Mouse (Mus musculus) liver, embryonic 14.5 days (tissue): ENCODE results near the gene Aaas. TPM values are rescaled to one million over a fixed set of nuclear protein-coding genes. Genes with fewer than 3 reads are reported as not detected.
A peak's percentile ranks its signal among the peaks of the same experiment; 100 is the strongest.
"Not testable (repeated sequence)": the region's sequence is repeated elsewhere in the genome, so short reads cannot be mapped to it uniquely, and the experiment has no call there.

ENCODE experiments used
- ATAC-seq: fragments of 200-750 bp; cut with Nextera tagmentation; 2 replicates; pipeline ENCODE4 v1.8.0; 2017; ENCODE audit warnings: moderate number of reproducible peaks, mild to moderate bottlenecking, moderate library complexity; ENCODE audit not compliant: insufficient read depth
- DNase-seq, 3 experiments: peaks; one replicate each; pipeline ENCODE4 v3.0.0-alpha.2; 2012 to 2013; ENCODE audit warnings: low read depth in 3 of 3, low spot score in 3 of 3
- H3K27ac ChIP-seq: fragments of 300-500 bp; sonication (generic); 2 replicates; pipeline ENCODE4 v1.5.1; 2014; ENCODE audit warnings: moderate library complexity, mild to moderate bottlenecking, control low read depth, inconsistent platforms
- H3K27me3 ChIP-seq: fragments of 300-500 bp; sonication (generic); 2 replicates; pipeline ENCODE4 v1.6.1; 2014; ENCODE audit warnings: mild to moderate bottlenecking, low read length, moderate library complexity; ENCODE audit not compliant: control insufficient read depth, insufficient read depth
- H3K36me3 ChIP-seq: fragments of 300-500 bp; sonication (generic); replicated peaks from 2 replicates; pipeline ENCODE4 v1.6.1; 2014; ENCODE audit warnings: low read depth; ENCODE audit not compliant: control insufficient read depth, insufficient read depth
- H3K4me1 ChIP-seq, 2 experiments: fragments of 200-500 bp in 1 of 2; fragments of 300-500 bp in 1 of 2; sonication (generic) in 1 of 2; replicated peaks; 2 replicates each; pipeline ENCODE4 v1.6.1; 2012 to 2014; ENCODE audit warnings: antibody characterized with exemption in 1 of 2, inconsistent platforms in 1 of 2, low read length in 1 of 2; ENCODE audit not compliant: control insufficient read depth in 2 of 2, insufficient read depth in 2 of 2
- H3K4me2 ChIP-seq: fragments of 300-500 bp; sonication (generic); 2 replicates; pipeline ENCODE4 v1.6.1; 2014; ENCODE audit warnings: low read depth, mild to moderate bottlenecking, control low read depth, moderate library complexity
- H3K4me3 ChIP-seq, 2 experiments: fragments of 200-500 bp in 1 of 2; fragments of 300-500 bp in 1 of 2; sonication (generic) in 1 of 2; 2 replicates each; pipeline ENCODE4 v1.5.1; 2012 to 2014; ENCODE audit warnings: low read depth in 2 of 2, low read length in 2 of 2, mild to moderate bottlenecking in 2 of 2, control low read depth in 1 of 2, inconsistent platforms in 1 of 2, moderate library complexity in 1 of 2; ENCODE audit not compliant: insufficient read depth in 1 of 2
- H3K9ac ChIP-seq: fragments of 300-500 bp; sonication (generic); replicated peaks from 2 replicates; pipeline ENCODE4 v1.6.1; 2014; ENCODE audit warnings: mild to moderate bottlenecking, control low read depth, moderate library complexity
- H3K9me3 ChIP-seq: fragments of 300-500 bp; sonication (generic); 2 replicates; pipeline ENCODE4 v1.6.1; 2016; ENCODE audit warnings: low read length, mixed read lengths; ENCODE audit not compliant: control insufficient read depth
- CTCF ChIP-seq: IDR thresholded peaks from 2 replicates; pipeline ENCODE4 v1.5.1; 2016; ENCODE audit warnings: antibody characterized with exemption, low read depth, control low read depth
- EP300 ChIP-seq: IDR thresholded peaks from 2 replicates; pipeline ENCODE4 v1.6.1; 2016; ENCODE audit warnings: antibody characterized with exemption, low read depth
- WGBS: fragments of 180-500 bp; shearing (Covaris S2); extraction: QIAGEN DNeasy Blood & Tissue Kit; methylation state at CpG from one replicate; pipeline ENCODE4 v1.1.7; 2014; ENCODE audit not compliant: insufficient replicate concordance; 5-methylcytosine and 5-hydroxymethylcytosine counted together
- polyA plus RNA-seq, 2 experiments: library from polyadenylated mRNA; depleted of rRNA in 1 of 2; stranded (reverse) in 1 of 2; unstranded in 1 of 2; fragments of >200 nt; fragmentation: Nextera tagmentation in 1 of 2; extraction: Ambion mirVana in 1 of 2; gene quantifications; 2 replicates each; pipeline versions ENCODE4 v1.2.1 to v1.2.3; 2012 to 2014

Gene Aaas
- polyA plus RNA-seq, 2 experiments: 33.7 to 44.3 TPM

- H3K9ac ChIP-seq: no peak overlapping the region
- DNase-seq: no peak
- no peak overlapping the region for H3K4me3 ChIP-seq
- TF ChIP-seq EP300: no peak
- peak; percentile 72 for TF ChIP-seq CTCF
- peaks cover 39% of the 10 kb centered on the region for H3K36me3 ChIP-seq
- no peak for ATAC-seq
- no peaks in the 10 kb centered on the region for H3K9me3 ChIP-seq
- no peaks in the 10 kb centered on the region for H3K4me1 ChIP-seq
- 9% methylated on average over 1 of the region's 1 CpGs for WGBS
- H3K4me2 ChIP-seq: no peak overlapping the region
- H3K27me3 ChIP-seq: no peaks in the 10 kb centered on the region
- H3K27ac ChIP-seq: no peak overlapping the region
These were observed 9.0 kb downstream of the Aaas start for GRCm38 (mm10) chr15:102341580-102341979.

- Histone ChIP-seq H3K9ac (no peak overlapping the region), H3K27ac (no peak overlapping the region), H3K4me2 (no peak overlapping the region), H3K4me3 (no peak overlapping the region), H3K9me3 (no peaks in the 10 kb centered on the region), H3K27me3 (no peaks in the 10 kb centered on the region), H3K36me3 (peaks cover 40% of the 10 kb centered on the region), H3K4me1 (no peaks in the 10 kb centered on the region)
- no peak for DNase-seq
- 67% methylated on average over 5 of the region's 5 CpGs for WGBS
- ATAC-seq: no peak
- TF ChIP-seq CTCF (no peak), EP300 (no peak)
These were observed 11.0 kb downstream of the Aaas start for GRCm38 (mm10) chr15:102339612-102340011.

GRCm38 (mm10) chr15:102336946-102337345, 13.6 kb downstream of the Aaas start:
- DNase-seq (no peak), ATAC-seq (no peak)
- Histone ChIP-seq H3K27ac (no peak overlapping the region), H3K4me2 (no peak overlapping the region), H3K4me1 (peaks cover 8 to 11% of the 10 kb centered on the region in 2 experiments), H3K36me3 (peaks cover 51% of the 10 kb centered on the region), H3K9ac (no peak overlapping the region), H3K27me3 (no peaks in the 10 kb centered on the region), H3K4me3 (no peak overlapping the region), H3K9me3 (no peaks in the 10 kb centered on the region)
- TF ChIP-seq CTCF (no peak), EP300 (no peak)
- WGBS: 70% methylated on average over 4 of the region's 4 CpGs

- not testable (repeated sequence) for H3K27ac ChIP-seq, H3K4me3 ChIP-seq, ATAC-seq, H3K9ac ChIP-seq, H3K27me3 ChIP-seq, H3K4me2 ChIP-seq, H3K9me3 ChIP-seq, DNase-seq
- Histone ChIP-seq H3K4me1 (peaks cover 8 to 14% of the 10 kb centered on the region in 2 experiments), H3K36me3 (peaks cover 51% of the 10 kb centered on the region)
- 79% methylated on average over 5 of the region's 5 CpGs for WGBS
- TF ChIP-seq CTCF: peak; percentile 50
These were observed 14.6 kb downstream of the Aaas start for GRCm38 (mm10) chr15:102335925-102336324.

- no peak for TF ChIP-seq EP300
- no peak for TF ChIP-seq CTCF
- ATAC-seq (no peak), DNase-seq (no peak)
- H3K9ac ChIP-seq: no peak overlapping the region
- no peaks in the 10 kb centered on the region for H3K9me3 ChIP-seq
- H3K4me2 ChIP-seq: no peak overlapping the region
- H3K4me3 ChIP-seq: no peak overlapping the region
- no peaks in the 10 kb centered on the region for H3K27me3 ChIP-seq
- WGBS: 83% methylated on average over 8 of the region's 8 CpGs
- H3K36me3 ChIP-seq: peaks cover 49% of the 10 kb centered on the region
- peaks cover 8 to 14% of the 10 kb centered on the region in 2 experiments for H3K4me1 ChIP-seq
- no peak overlapping the region for H3K27ac ChIP-seq
These were observed 15.3 kb downstream of the Aaas start for GRCm38 (mm10) chr15:102335254-102335653.
